Mouse (Mus musculus) frontal cortex, postnatal 25 days (tissue): ENCODE data around the gene Bzw2.

Experiments used
- DNase-seq, 2 experiments: peaks; one replicate each; pipeline ENCODE4 v3.0.0; 2022; ENCODE audit warnings: low spot score in 2 of 2

Gene Bzw2

GRCm38 (mm10) chr12:36072860-36073259 lies 85.0 kb downstream of the Bzw2 start:
- no peak for DNase-seq

GRCm38 (mm10) chr12:36070231-36070630 lies 87.6 kb downstream of the Bzw2 start:
- DNase-seq, result no peak

GRCm38 (mm10) chr12:36067538-36067937 lies 90.3 kb downstream of the Bzw2 start:
- no peak for DNase-seq

- no peak for DNase-seq
Observed at GRCm38 (mm10) chr12:36065911-36066310, 92.0 kb downstream of the Bzw2 start.

- DNase-seq, result no peak
Observed at GRCm38 (mm10) chr12:36057699-36058098, 100.2 kb downstream of the Bzw2 start.

GRCm38 (mm10) chr12:36050276-36050675 lies 107.6 kb downstream of the Bzw2 start:
- DNase-seq, result no peak

GRCm38 (mm10) chr12:36047593-36047992 lies 110.3 kb downstream of the Bzw2 start:
- DNase-seq, result no peak

- DNase-seq, result no peak
Observed at GRCm38 (mm10) chr12:36046196-36046595, 111.7 kb downstream of the Bzw2 start.

GRCm38 (mm10) chr12:36044691-36045090 lies 113.2 kb downstream of the Bzw2 start:
- no peak for DNase-seq

GRCm38 (mm10) chr12:36042348-36042778 lies 115.5 kb downstream of the Bzw2 start, which contains the start of gene Tspan13:
Tspan13 (minus strand) TSS chr12:36042500.
- peak; percentile 83 to 88 for DNase-seq
